Mouse (Mus musculus): ENCODE results near the gene Pgm3.
A peak's percentile ranks its signal among the peaks of the same experiment; 100 is the strongest.
"Not testable (repeated sequence)": the region's sequence is repeated elsewhere in the genome, so short reads cannot be mapped to it uniquely, and the experiment has no call there.

Gene Pgm3

DNA sequence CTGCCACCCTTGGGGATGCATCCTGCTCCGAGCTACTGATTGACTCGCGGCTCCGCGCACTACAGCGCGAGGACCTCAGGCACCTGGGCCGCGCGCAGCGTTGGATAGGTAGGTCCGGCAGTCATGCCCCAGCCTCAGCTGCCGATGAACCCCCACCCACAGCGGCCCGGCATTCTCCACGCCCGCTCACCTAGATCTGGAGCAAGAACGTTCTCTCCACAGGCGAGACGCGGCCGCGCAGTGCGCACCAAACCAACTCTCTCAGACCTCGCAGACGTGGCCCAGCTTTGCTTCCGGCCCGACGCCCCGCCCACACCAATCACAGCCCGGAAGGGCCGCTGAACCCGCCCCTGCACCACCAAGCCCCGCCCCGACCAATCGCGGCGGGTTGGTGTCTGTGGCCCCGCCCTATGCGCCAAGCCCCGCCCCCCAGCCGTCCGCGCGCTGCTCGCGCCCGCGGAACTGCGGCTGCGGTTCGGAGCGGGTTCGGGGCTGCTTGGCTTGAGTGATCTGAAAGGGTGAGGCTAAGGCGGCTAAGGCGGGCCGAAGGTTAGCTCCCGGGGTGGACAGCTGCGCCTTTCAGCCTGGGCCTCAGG lies at the start of gene Pgm3, which contains the start of gene Rwdd2a:
Gene Pgm3, minus strand, starts transcription at position 303 of the 596 bp plus-strand sequence.
Gene Rwdd2a, plus strand, starts transcription at position 452 of the 596 bp plus-strand sequence.
- DNase-seq, result peak; percentile 91 to 92

DNA sequence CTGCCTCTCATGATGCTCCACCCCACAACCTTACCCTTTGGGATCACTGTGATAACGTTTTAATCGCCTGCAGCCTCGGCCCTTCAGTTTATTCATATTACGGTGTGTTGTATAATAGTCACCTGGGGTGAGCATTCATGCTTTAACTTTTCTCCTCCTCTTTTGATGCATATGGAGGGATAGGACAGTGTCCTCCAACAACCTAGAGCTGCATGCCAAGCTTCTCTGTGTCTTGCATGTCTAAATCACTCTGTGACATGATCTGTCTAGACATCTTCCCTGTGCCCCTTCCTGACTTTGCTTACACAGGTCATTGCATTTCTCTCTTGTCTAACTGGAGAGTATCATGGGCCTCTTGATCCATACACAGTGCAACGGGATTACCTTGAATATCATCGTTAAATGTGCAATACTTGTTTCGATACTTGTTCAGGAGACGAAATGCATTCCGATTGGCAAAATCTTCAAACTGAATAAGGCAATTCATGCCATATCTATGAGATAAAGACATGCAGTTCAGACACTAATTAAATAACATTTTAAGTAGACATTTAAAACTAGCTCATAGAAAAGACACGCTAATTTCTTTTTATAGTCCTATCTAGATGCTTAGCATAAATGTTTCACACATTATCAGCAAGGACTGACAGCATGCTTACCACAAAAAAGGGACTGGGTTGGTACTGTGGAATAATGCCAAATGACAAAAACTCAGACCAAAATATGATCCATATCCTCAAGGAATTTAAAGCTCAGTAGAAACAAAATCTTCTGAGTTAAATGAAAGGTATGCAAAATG lies 47.9 kb upstream of the Pgm3 start:
- no peak for DNase-seq

DNA sequence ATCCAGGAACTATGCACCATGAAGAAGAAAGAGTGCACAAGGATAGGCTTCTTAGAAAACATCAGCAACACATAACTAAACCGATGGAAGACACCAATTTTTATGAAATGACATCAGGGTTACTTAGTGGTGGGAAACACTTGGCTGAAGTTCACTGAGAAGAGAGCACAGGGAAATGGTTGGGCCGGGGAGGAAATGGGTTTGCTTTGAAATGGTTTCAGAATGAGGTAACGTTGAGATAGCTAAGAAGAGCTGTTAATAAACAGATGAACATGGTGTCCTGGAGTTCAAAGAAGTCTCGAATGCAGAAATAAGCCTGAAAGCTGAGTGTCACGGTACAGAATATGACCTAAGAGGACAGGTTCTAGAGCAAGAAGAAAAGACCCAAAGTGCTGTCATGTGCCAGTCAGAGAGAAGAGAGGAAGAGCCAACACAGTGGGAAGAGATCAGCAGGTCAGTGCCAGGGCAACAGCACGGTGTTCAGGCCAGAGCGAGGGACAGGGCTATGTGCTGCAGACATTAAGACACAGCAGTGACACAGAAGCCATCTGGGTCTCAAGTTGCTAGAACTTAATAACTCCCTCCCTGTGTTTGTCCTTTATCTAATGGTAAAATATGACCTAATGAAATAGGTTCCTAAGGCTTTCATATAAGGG lies 46.3 kb upstream of the Pgm3 start:
- DNase-seq, result no peak

DNA sequence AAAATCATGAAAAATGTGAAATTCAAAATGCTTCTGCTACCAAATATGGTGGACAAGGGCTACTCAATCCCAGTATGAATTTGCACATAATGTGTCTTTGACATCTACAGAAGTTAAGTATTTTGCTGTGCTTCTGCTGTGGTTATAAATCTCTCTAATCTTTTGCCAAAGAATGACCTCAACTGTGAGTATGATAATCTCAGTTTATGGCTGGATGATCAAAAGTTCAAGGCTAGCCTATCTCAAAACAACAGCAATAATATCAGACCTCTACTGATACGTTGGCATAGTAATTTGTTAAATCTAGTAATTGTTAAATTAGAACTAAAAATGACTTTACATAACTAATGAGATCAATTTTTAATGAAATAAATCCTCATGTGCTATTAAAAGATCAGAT lies 44.1 kb upstream of the Pgm3 start:
- DNase-seq, result no peak

DNA sequence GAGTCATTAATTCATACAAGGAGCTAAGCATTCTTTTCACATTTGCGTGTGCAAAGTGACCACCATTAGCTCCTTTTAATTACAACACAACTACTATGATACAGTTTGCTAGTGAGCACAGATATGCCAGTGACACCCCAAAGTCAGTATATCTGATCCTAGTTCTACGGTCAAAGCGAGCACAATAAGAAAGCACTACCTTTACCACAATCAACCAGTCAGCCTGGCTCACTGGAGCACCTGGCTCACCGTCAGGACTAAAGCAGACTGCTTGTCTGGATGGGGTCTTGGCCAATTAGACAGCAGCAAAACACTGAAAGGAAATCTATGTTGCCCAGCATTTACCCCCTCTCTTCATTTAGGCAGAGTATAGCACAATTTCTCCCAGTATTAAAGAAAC lies 40.4 kb upstream of the Pgm3 start:
- no peak for DNase-seq

DNA sequence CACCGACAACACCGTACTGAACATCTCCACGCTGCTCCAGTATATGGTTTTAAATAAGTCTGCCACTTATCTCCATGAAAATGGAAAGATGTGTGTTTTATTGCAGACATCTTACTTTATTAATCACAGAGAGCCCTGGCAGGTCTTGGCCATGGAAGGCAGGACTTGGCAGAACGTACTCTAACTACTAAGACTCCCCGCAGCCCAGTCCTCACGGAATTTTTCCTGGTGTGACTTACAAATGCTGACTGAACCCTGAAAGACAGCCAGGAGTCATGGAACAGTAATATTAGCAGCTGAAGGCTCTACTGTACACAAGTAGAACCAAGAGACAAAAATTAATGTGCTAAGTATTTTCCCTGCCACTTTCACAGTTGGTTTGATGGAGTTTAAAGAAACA lies 34.1 kb upstream of the Pgm3 start:
- no peak for DNase-seq

DNA sequence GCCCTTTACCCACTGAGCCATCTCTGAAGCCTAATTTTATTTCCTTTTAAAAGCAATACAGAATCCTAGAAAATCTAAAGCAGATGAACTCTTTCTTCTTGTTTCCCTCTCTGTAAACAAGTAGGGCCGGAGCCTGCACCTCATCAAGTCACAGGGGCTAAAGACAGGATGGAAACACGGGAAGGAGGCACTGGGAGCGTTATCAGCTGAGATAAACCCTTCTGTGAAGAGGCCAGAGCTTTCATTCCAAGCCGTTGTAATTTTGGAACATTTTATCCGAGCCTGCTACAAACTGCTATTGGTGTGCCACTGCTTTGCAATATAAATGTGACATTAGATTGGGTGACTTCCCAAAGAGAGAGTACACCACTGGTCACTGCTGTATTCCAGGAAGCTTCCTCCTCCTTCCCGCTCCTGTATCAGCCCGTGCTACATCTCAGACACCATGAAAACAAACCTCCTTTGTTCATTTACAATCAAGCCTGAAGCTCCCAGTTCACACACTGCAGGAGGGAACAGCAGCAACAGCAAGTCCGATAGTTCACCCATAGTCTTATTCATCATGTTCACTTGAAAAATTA lies 28.2 kb upstream of the Pgm3 start:
- no peak for DNase-seq

DNA sequence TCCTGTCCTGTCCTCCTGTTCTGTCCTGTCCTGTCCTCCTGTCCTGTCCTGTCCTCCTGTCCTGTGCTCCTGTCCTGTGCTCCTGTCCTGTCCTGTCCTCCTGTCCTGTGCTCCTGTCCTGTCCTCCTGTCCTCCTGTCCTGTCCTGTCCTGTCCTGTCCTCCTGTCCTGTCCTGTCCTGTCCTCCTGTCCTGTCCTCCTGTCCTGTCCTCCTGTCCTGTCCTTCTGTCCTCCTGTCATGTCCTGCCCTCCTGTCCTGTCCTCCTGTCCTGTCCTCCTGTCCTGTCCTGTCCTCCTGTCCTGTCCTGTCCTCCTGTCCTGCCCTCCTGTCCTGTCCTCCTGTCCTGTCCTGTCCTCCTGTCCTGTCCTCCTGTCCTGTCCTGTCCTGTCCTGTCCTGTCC lies 25.3 kb upstream of the Pgm3 start:
- DNase-seq, result not testable (repeated sequence)

DNA sequence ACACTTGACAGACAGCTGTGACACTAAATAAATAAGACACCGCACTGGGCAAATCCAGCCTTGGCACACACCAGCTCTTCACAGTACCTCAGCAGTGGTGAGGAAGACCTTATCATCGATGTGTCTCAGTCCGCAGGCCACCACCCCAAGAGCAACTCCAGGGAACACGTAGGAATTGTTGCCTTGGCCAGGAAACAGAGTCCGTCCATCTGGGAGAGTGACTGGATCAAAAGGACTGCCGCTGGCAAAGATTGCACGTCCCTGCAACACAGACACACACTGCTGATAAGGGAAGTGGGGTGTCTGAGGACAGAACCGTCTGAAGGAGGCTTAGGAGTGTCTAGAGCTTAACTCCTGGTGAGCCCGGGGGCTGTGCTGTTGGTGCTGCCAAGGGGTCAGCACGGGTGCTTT lies 22.7 kb upstream of the Pgm3 start:
- DNase-seq, result not testable (repeated sequence)

DNA sequence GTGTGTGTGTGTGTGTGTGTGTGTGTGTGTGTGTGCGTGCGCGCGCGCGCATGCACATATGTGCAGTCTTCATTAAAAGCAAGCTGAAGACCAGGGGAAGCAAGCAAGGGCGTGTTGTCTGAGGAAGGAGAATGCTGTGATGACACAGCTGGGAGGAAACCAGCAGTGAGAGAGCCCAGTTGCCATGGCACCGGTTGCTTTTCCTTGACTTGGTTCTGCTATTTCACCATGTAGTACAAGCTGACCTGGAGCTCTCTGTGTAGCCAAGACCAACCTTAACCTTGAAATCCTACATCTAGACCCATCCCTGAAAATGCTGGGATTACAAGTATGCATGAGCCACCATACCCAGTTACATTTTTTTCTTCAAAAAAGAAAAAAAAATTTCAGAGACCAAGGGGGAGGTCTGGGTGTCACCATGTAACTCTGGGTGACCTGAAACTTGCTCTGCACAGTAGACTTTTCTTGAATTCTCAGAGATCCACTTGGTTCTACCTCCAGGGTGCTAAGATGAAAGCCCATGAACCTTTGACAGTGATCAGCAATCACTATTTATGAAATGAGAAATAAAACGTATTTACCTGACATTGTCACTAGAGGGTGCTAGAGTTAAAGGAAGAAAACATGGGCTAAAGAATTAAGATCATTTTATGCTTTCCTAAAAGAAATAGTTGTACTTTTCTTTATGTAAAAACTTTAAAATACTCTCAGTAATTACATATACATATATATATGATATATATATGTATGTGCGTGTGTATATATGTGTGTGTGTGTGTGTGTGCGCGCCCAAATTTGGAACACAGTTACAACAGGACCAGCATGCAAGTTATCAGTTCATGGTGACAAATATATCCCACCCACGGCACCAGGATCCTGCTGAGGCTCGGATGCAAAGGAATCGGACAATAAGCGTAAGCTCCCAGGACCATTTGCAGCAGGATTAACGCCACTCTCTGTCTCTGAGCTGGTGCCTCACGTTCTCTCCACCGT lies 21.3 kb upstream of the Pgm3 start:
- no peak for DNase-seq

DNA sequence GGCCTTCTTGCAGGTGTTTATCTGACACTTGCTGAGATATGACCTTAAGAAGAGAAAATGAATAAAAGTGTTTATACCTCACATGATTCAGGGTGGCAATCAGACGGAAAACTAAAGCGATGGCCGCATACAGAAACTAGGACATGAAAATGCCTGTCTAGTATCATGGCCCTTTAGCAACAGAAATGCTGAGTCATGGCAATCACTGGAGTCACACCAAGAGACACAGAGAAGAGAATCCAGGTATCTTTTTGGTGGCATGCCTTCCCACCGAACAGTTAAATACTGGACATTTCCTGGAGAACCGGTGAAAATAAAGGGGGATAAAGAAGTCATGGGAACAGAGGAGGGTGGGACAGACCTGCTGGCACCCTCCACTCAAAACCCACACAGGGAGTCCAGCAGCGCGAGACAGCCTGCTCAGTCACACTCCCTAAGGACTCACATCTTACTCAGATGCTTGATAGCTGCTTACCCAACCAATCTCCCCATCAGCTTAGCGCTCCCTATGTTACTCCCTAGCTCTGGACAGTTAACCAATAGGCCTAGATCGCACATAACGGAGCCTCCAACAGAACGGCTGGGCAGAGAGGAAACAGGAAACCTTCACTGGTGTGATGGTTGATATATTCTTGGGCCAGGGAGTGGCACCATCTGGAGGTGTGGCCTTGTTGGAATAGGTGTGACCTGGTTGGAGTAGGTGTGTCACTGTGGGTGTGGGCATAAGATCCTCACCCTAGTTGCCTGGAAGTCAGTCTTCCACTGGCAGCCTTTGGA lies 15.6 kb upstream of the Pgm3 start:
- DNase-seq, result no peak

DNA sequence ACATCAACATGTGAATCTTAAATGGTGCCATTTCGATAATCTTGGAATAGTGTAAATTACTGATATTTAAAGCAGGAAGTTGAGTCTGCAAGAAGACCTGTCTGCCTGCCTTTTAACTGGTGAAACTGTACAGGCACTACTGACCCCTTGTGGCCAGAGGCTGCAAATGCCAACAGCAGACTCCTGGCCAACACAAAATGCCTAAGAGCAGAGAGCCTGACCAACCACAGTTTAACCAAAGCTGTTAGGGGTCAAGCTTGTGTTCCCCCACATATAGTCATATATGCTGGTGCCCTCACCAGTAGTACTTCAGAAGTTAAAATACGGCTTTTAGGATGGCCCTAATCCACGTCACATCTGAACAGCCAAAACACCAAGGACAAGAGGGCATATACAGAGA lies 12.1 kb upstream of the Pgm3 start:
- DNase-seq, result peak; percentile 32 to 42

DNA sequence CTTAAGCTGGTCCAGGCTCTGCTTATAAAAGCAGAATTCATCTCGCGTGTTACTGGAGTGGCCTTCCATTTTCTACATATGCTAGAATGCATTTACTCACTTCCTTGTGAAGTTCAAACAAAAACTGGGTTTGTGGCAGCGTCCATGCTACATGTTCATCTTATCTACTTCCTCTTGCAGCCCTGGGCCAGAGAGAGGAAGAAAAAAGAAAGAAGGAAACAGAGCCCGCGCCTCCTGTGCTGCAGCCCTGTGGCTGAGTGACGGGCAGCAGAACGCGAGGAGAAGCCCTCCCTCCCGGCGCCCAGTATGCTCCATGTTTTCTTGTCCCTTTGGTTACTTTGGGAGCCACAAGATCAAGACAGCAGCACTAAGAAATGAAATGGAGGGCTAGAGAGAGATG lies 8.0 kb upstream of the Pgm3 start:
- no peak for DNase-seq

DNA sequence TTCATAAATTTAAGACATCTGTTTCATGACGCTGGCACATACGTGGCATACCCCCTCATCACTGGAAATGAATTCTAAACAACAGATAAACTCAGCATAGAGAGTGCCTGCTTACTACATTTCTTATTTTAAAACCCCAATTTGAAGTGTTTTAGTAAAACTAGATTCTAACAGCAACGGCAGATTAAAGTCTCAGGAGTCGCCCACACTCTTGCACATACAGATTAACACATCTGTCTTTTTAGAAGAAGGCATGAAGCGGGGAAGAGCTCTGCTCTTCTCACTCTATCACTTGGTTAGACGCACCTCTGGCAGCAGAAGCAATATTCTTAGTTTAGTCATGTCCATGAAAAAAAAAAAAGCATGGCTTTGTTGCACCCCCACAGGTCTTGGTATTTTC lies 3.5 kb upstream of the Pgm3 start:
- DNase-seq, result no peak

DNA sequence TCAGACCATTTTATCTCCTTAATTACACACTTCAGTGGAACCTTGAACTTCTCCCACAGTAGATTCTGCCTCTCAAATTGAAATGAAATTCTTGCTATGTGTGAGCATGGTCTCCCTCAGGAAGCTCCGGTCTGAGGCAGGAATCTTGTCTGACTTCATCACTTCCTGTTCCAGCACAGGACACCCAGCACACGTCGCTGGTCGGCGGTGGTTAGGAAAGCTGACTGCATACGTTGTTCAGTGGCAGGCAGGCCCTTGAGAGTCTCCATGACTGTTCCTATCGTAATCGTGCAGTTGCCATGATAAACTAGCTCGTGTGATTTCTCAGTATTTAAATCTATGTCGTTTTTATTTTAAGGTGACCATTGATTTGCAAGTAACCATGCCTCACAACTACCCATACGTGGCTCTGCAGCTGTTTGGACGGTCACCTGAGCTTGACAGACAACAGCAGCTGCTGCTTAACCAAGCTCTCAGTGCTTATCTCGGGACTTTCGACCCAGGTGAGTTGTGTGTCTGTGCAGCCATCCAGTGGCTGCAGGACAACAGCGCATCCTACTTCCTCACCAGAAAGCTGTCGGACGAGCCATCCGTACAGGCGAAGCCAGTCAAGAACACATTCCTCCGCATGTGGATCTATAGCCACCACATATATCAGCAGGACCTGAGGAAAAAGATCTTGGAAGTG lies 2.1 kb upstream of the Pgm3 start:
- no peak for DNase-seq

DNA sequence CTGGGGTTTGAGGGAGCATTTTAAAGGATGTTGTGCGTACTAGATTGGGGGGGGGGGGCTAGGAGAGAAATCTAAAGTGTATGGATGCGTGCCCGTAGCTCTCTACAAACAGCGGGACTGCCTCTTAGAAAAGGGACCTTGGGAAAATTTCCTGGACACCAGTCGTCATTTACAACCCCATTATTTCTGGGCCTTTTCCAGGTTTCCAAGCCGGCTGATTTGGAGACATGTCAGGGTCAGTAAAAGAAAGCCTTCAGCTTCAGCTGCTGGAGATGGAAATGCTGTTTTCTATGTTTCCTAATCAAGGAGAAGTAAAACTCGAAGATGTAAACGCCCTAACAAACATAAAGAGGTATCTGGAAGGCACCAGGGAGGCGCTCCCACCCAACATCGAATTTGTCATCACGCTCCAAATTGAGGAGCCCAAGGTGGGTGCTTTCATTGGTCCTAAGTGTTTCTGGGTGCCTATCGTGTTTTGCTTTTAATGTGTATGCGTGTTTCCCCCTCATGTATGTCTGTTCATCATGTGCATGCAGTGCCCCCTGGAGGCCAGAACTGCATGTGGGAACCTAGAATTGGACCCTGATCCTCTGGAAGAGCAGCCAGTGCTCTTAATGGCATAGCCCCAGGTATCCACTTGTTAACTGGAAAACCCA lies 1.1 kb upstream of the Pgm3 start:
- peak; percentile 65 to 74 for DNase-seq

DNA sequence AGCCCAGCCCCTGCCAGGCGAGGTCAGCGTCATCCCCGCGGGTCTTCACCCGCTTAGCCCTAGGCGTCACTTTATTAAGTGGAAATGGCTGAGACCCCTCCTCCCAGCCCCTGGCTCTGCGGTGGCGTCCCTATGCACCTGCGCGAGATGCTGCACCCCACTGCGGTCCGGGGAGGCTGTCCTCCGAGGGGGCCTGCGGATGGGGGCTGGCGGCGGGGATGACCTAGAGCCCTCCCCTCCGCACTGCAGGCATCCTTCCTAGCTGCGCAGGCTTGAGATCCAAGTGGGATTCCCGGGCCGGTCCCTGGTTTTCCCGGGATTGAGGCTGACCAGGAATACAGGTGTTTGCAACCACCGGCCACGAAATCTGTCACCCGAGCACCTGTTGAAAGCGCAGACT lies 554 bp upstream of the Pgm3 start:
- DNase-seq, result no peak

DNA sequence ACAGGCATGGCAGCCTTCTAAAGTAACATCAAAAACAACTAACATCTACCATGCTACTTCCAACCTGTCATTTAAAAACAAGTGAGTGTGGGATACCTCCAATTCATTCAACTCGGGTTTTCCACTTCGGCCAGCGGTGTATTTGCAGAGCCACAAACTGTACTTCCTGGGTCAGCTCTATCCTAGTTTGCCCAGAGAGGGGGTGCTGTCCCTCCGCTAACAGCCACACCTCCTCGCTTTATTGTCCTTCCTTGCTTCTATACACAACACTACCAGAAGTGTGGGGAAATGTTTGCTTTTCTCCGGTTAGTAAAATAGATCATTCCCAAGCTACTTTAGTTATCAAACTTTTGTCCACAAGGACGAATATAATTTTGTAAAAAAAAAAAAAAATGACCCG lies 696 bp downstream of the Pgm3 start:
- DNase-seq, result no peak

DNA sequence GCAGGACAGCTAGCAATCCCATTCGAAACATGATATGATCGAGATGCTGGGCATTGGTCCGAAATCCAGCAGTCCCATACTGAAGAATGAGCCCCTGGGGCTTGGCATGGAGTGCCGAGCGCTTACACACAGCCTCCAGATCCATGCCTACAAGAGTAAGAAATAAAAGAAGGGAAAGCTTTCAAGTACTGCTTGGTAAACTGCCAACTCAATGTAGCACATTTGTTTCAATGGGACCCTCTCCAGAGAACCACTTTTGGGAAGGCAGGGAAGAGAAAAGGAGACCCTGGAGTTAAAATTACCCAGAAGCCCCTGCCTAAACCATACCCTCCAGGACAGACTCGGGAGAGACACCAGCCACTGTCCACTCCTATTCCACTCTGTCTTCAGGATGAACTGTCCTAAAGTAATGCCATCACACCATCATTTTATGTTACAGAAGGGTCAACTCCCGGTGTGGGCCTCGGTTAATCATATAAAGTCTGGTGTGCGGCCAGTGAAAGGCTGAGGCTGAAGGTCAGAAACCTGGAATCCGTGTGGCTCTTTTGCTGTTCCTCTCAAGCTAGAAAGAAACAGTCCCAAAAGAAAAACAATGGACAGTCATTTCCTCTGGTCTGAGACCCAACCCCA lies 1.3 kb downstream of the Pgm3 start:
- DNase-seq, result no peak
